Mouse (Mus musculus): Measurements from ENCODE around the gene Dcn. TPM values are rescaled to one million over a fixed set of nuclear protein-coding genes. Genes with fewer than 3 reads are reported as not detected.

The Dcn gene
- total RNA-seq (2014; fragmentation: Nextera tagmentation) (not detected in 2 replicates), total RNA-seq (2017) (not detected in 2 replicates)

- no peak for ATAC-seq (replicated peaks; ENCODE audit: poor library complexity, severe bottlenecking)
Observed at GRCm38 (mm10) chr10:97479004-97479766, at the start of gene Dcn. Dcn (plus strand) TSS chr10:97479609.

GRCm38 (mm10) chr10:97436662-97437061 is 42.7 kb upstream of the Dcn start:
- ATAC-seq (replicated peaks; ENCODE audit: poor library complexity, severe bottlenecking), result no peak

DNA sequence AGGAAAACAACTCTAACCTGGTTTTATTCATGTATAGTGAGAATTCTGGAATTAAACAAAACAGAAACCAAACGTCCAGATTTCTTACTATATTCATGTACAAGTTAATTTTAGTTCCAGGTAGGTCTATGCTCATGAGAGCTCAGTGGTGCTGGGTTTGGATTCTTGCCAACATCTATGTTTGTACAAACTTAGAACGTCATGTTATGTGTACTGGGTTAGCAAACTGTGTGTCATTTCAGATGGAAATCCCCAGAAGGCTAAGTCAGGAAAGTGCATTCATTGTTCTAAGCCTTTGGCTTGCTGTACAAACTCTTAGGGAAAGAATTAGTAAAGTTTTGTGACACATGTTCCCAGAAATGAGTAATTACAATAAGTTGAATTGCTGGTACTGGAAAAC is 37.1 kb upstream of the Dcn start:
- no peak for ATAC-seq (replicated peaks; ENCODE audit: poor library complexity, severe bottlenecking)

- ATAC-seq (replicated peaks; ENCODE audit: poor library complexity, severe bottlenecking), result no peak
Observed at GRCm38 (mm10) chr10:97446486-97446885, 32.9 kb upstream of the Dcn start.

DNA sequence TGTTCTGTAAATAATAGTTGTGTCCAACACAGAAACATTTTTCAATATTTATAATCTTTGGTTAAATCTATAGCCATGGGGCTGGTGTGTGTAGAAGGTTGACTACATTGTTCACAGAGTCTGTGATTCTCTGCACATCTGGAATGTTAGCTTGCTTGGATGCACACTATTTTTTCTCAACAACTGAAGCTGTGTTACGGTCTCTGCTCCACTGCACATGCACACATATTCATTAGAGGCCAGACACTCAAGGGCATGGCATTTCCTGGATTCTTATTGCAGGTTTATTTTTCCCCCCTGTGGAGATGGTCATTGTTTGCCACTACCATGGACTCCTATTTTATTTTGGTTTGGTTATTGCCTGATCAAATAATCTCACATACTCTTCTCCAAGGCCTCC is 26.5 kb upstream of the Dcn start:
- ATAC-seq (replicated peaks; ENCODE audit: poor library complexity, severe bottlenecking), result no peak

GRCm38 (mm10) chr10:97453529-97453928 is 25.9 kb upstream of the Dcn start:
- ATAC-seq (replicated peaks; ENCODE audit: poor library complexity, severe bottlenecking), result no peak

DNA sequence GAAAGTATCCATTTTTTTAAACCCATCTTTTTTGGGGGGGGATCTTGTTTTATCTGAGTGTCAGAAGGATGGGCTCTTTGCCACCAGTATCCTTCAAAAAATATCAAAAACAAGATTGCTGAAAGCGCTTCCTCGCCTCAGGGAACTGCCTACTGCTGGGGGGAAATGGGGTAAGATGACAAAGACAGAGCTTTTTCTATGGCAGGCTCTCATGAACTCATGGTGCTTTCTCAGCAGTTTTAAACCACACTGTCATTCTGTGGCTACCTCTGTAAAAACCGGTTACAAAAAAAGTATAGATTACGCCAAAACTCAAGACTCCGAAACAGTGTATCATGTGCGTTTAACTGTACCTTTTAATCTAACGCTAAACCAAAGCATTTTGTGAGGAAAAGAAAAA is 22.4 kb upstream of the Dcn start:
- ATAC-seq (replicated peaks; ENCODE audit: poor library complexity, severe bottlenecking), result no peak

GRCm38 (mm10) chr10:97466818-97467217 is 12.6 kb upstream of the Dcn start:
- ATAC-seq (replicated peaks; ENCODE audit: poor library complexity, severe bottlenecking), result no peak

DNA sequence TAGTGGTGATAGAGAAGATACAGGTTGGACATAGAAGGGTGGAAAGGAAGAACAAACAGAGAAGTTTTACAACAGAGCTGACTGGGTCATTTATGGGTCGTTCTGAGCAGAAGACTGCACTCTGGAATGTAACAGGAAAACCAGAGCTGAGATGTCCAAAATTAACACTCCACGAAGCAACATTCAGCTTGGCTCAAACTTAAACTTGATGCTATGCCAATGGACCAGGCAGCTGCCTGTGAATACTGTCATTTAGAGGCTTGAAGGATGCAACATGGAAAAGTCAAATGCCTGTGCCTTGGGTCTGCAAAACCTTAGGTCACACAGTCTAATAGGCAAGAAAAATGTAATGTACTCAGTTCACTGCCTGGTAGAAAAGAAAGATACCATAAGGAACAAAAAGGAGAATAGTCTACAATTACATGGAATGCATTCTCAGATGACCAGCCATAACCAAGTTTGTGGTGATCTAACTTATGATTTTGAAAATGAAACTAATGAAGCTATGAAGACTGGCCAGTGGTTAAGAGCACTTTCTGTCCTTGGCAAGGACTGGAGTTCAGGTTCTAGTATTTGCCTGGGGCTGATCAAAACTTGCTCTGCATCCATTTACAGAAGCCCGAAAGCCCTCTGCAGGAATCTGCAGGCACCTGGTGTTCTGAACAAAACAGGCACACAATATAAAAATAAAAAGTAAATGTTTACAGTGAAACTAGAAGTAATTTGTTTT is 9.8 kb upstream of the Dcn start:
- no peak for ATAC-seq (replicated peaks; ENCODE audit: poor library complexity, severe bottlenecking)

- no peak for ATAC-seq (replicated peaks; ENCODE audit: poor library complexity, severe bottlenecking)
Observed at GRCm38 (mm10) chr10:97475460-97475859, 3.9 kb upstream of the Dcn start.

- ATAC-seq (replicated peaks; ENCODE audit: poor library complexity, severe bottlenecking), result no peak
Observed at GRCm38 (mm10) chr10:97478259-97478658, 1.1 kb upstream of the Dcn start.

DNA sequence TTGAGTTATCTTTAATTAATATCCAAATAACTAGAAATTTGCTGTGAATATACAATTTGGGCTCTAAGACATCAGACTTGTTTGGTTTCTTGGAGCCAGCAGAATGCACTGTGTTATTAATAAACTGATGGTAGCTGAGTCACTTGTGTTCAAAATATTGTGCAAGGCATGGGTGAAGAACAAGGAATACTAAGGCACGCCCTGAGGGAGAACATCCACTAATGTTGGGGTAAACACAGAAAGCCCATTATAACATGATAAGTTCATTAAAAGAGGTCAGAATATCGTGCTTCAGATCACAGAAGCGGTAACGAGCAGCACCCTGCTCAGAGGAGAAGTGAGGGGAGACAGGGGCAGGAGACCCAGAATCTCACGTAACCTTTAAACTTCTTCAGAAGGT is 2.7 kb downstream of the Dcn start:
- no peak for ATAC-seq (replicated peaks; ENCODE audit: poor library complexity, severe bottlenecking)

DNA sequence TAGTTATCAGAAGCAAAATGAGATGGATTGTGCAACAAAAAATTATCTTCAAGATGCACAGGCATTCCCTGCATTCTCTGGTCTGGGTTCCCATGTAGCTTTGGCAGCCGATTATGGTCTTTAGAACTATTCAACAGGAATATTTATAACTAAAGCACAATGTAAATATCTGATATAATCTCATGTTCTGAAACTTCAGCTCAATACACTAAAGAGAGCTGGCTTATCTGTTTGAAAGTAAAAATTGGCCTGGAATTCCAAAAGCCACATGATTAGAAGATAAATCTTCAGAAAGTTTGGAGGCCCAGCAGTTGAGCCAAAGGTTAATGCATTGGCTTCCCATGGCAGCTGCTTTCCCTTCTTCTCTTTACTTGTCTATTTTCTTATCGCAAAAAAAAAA is 4.6 kb downstream of the Dcn start:
- no peak for ATAC-seq (replicated peaks; ENCODE audit: poor library complexity, severe bottlenecking)

GRCm38 (mm10) chr10:97485151-97485550 is 5.7 kb downstream of the Dcn start:
- no peak for ATAC-seq (replicated peaks; ENCODE audit: poor library complexity, severe bottlenecking)

DNA sequence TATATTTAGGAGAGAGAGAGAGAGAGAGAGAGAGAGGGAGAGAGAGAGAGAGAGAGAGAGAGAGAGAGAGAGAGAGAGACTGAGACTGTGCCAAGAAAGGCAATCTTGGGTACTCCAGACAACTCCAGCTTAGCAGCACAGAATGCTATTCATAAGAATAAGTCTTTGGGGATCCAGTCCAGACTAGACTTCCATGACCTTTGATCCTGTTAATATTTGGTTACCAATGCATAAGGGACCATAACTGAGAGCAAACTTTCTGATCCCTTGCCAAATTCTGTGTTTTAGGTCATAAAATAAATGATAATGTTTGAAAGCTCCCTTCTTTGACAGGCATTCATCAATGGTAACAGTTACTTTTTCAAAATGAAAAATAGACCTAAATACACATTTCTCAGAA is 6.7 kb downstream of the Dcn start:
- ATAC-seq (replicated peaks; ENCODE audit: poor library complexity, severe bottlenecking), result no peak

DNA sequence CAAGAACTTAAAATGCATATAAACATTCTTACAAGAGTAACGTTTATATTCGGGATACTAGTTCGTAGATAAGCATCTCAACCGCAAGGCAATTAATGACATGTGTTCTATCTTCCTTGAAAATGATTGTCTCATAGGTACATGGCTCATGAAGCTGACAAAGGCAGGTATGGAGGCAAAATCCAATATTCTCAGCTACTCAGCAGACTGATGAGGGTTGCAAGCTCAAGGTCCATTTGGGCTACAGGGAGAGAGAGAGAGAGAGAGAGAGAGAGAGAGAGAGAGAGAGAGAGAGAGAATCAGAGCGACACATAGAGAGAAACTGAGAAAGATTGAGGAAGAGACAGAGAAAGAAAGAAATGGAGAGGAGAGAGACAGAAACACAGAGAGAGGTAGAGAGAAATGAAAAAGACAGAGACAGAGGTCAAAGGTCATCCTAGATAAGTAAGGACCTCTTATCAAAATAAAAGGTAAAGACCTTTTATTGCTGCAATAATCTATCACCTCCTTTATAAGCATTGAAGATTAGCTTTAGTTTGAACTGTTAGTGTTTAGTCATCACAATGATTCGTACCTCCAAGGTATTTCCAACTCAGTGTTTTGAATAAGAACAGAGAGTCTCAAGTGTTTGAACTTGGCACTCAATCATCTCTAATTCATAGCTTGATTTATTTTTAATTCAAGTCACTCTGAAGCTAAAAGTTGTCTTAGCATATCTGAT is 8.0 kb downstream of the Dcn start:
- ATAC-seq (replicated peaks; ENCODE audit: poor library complexity, severe bottlenecking), result no peak

- no peak for ATAC-seq (replicated peaks; ENCODE audit: poor library complexity, severe bottlenecking)
Observed at GRCm38 (mm10) chr10:97492367-97492980, 13.1 kb downstream of the Dcn start.

- ATAC-seq (replicated peaks; ENCODE audit: poor library complexity, severe bottlenecking), result no peak
Observed at GRCm38 (mm10) chr10:97497646-97498045, 18.2 kb downstream of the Dcn start.

GRCm38 (mm10) chr10:97523366-97523765 is 44.0 kb downstream of the Dcn start:
- ATAC-seq (replicated peaks; ENCODE audit: poor library complexity, severe bottlenecking), result no peak

GRCm38 (mm10) chr10:97535697-97536096 is 56.3 kb downstream of the Dcn start:
- no peak for ATAC-seq (replicated peaks; ENCODE audit: poor library complexity, severe bottlenecking)

DNA sequence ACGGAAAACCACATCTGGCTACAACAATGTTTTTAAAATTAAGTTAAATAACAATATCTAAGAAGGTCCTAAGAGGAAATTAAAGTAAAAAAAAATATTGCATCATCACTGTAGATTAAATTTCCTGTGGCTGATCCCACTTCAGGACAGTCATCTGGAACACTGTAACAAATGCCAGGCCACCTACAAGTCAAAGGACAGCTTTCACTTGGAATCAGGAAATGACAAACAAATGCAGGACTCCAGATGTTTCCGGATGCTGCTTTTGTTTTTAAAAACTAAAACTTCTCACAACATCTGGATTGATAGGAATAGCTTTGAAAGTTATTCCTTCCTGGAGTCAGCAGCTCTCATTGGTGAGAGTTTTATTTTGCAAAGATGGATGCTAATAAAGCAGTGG is 57.5 kb downstream of the Dcn start:
- no peak for ATAC-seq (replicated peaks; ENCODE audit: poor library complexity, severe bottlenecking)
